ENCODE assay signal across 24 mouse cellular contexts in genomic region chr11:6348681-6349200, GRCm38 (mm10). TPM values are rescaled to one million over a fixed set of nuclear protein-coding genes. Genes with fewer than 3 reads are reported as not detected.
A peak's percentile ranks its signal among the peaks of the same experiment; 100 is the strongest.
DNase-seq lines count a peak whose midpoint lies in the region; ATAC-seq and TF ChIP-seq lines count a peak whose summit lies in the region.
"Had no signal": no experiment of that assay in that cellular context is flagged by ENCODE, and none has a peak within 500 bp of the region (broad histone marks: within the 10 kb centered on the region; RNA-seq: fewer than 3 reads in every experiment).

No protein-coding gene starts in this region.

- H3K9me3 ChIP-seq in hindbrain, postnatal 0 days (ENCODE audit: low read length) = no peaks in the 10 kb centered on the region
- no peaks in the 10 kb centered on the region for H3K9me3 ChIP-seq in hindbrain, embryonic 11.5 days (ENCODE audit: control insufficient read depth, low read length)
- H3K9me3 ChIP-seq: forebrain, embryonic 15.5 days; G1E; heart, embryonic 10.5 days; hindbrain, embryonic 12.5 days; limb, embryonic 12.5 days; liver, embryonic 12.5 days; neural tube, embryonic 13.5 days had no signal

- no peak for TF ChIP-seq CTCF in hindbrain, postnatal 0 days (IDR thresholded peaks at IDR 0.05; ENCODE audit: low read depth)

- H3K4me2 ChIP-seq in hindbrain, postnatal 0 days (ENCODE audit: low read depth, low read length) = no peak overlapping the region
- no peak overlapping the region for H3K4me2 ChIP-seq in hindbrain, embryonic 11.5 days (replicated peaks; ENCODE audit: low read depth, low read length)
- H3K4me2 ChIP-seq: forebrain, embryonic 15.5 days; hindbrain, embryonic 12.5 days; limb, embryonic 12.5 days; liver, embryonic 12.5 days; neural tube, embryonic 13.5 days had no signal

- H3K9ac ChIP-seq in hindbrain, postnatal 0 days (replicated peaks; ENCODE audit: low read length) = no peak overlapping the region
- no peak overlapping the region for H3K9ac ChIP-seq in hindbrain, embryonic 11.5 days (ENCODE audit: low read depth, low read length)
- H3K9ac ChIP-seq: forebrain, embryonic 15.5 days; hindbrain, embryonic 12.5 days; limb, embryonic 12.5 days; liver, embryonic 12.5 days; neural tube, embryonic 13.5 days had no signal

- no peak for ATAC-seq in hindbrain, postnatal 0 days
- ATAC-seq in hindbrain, embryonic 11.5 days (ENCODE audit: low FRiP score) = no peak
- ATAC-seq in CD4-positive, CD25-positive, alpha-beta regulatory T cell, adult 4 months = no peak
- ATAC-seq in megakaryocyte, adult 5-6 weeks (ENCODE audit: poor library complexity, severe bottlenecking) = no peak
- ATAC-seq: forebrain, embryonic 15.5 days; inflammation-experienced regulatory T-cells, adult 6 months had no signal

- no peaks in the 10 kb centered on the region for H3K4me1 ChIP-seq in hindbrain, postnatal 0 days (ENCODE audit: insufficient read depth, low read length)
- no peaks in the 10 kb centered on the region for H3K4me1 ChIP-seq in hindbrain, embryonic 11.5 days (replicated peaks; ENCODE audit: control insufficient read depth, insufficient read depth, low read length)
- H3K4me1 ChIP-seq: forebrain, embryonic 15.5 days; heart, embryonic 10.5 days; hindbrain, embryonic 12.5 days; limb, embryonic 12.5 days; liver, embryonic 12.5 days; neural tube, embryonic 13.5 days had no signal

- DNase-seq in adrenal gland, postnatal 14 days = peak; percentile 29
- DNase-seq in adrenal gland, postnatal 4 days (ENCODE audit: low spot score in 2 of 2) = no peak
- peak; percentile 28 for DNase-seq in hindbrain, postnatal 0 days (ENCODE audit: low spot score)
- no peak for DNase-seq in hindbrain, embryonic 11.5 days (ENCODE audit: low spot score)
- peak; percentile 68 for DNase-seq in brain, adult 2 months (ENCODE audit: low read depth, low spot score)
- peak; percentile 66 for DNase-seq in cerebellum, adult 9-11 months
- DNase-seq: gastrocnemius, postnatal 36 days; kidney, adult 8-10 months; kidney, postnatal 25 days; lung, adult 2 months; right cerebral cortex, postnatal 14 days; spleen, adult 18-20 months; thymus, postnatal 4 days had no signal

- no peaks in the 10 kb centered on the region for H3K27me3 ChIP-seq in hindbrain, postnatal 0 days (ENCODE audit: insufficient read depth, low read length)
- no peaks in the 10 kb centered on the region for H3K27me3 ChIP-seq in hindbrain, embryonic 11.5 days (ENCODE audit: control insufficient read depth, insufficient read depth, low read length)
- H3K27me3 ChIP-seq: forebrain, embryonic 15.5 days; hindbrain, embryonic 12.5 days; limb, embryonic 12.5 days; liver, embryonic 12.5 days; neural tube, embryonic 13.5 days had no signal

- no peak overlapping the region for H3K4me3 ChIP-seq in hindbrain, postnatal 0 days (ENCODE audit: low read length)
- H3K4me3 ChIP-seq in hindbrain, embryonic 11.5 days (ENCODE audit: low read depth, low read length) = no peak overlapping the region
- H3K4me3 ChIP-seq: erythroblast, embryonic 14.5 days; forebrain, embryonic 15.5 days; heart, embryonic 10.5 days; hindbrain, embryonic 12.5 days; limb, embryonic 12.5 days; liver, embryonic 12.5 days; neural tube, embryonic 13.5 days had no signal

- peaks cover 67% of the 10 kb centered on the region for H3K36me3 ChIP-seq in hindbrain, postnatal 0 days (ENCODE audit: insufficient read depth, low read length)
- H3K36me3 ChIP-seq in hindbrain, embryonic 11.5 days (ENCODE audit: control insufficient read depth, insufficient read depth, low read length) = peaks cover 12% of the 10 kb centered on the region; the same call in 1 of the 2 replicates

- H3K27ac ChIP-seq in hindbrain, postnatal 0 days = no peak overlapping the region
- H3K27ac ChIP-seq in hindbrain, embryonic 11.5 days (ENCODE audit: low read depth, low read length) = no peak overlapping the region
- H3K27ac ChIP-seq: forebrain, embryonic 15.5 days; heart, embryonic 10.5 days; hindbrain, embryonic 12.5 days; limb, embryonic 12.5 days; liver, embryonic 12.5 days; neural tube, embryonic 13.5 days had no signal

- WGBS in hindbrain, postnatal 0 days = 75% methylated on average over 11 of the region's 11 CpGs
- WGBS in hindbrain, embryonic 11.5 days = 95% methylated on average over 11 of the region's 11 CpGs

RNA-seq across cellular contexts. Expression of gene Zmiz2, which starts 40.1 kb away (rescaled TPM):
- total RNA-seq in adrenal gland, postnatal 14 days (2021) = 44.7 and 51.3 TPM in 2 replicates
- 10 to 100 TPM; 62.4 to 67.1 TPM for total RNA-seq in adrenal gland, postnatal 4 days (2021)
- total RNA-seq in hindbrain, postnatal 0 days (2014; rRNA removed) = 136 and 149 TPM in 2 replicates
- 27.0 and 29.0 TPM in 2 replicates for polyA plus RNA-seq in hindbrain, postnatal 0 days (2015; fragmentation: Nextera tagmentation; extraction: Ambion mirVana)
- polyA plus RNA-seq in hindbrain, embryonic 11.5 days (2014; fragmentation: Nextera tagmentation; extraction: Ambion mirVana) = 17.7 and 19.3 TPM in 2 replicates
- polyA plus RNA-seq in CD4-positive, CD25-positive, alpha-beta regulatory T cell, adult 4 months (2017; shearing (Covaris generic)) = 10 to 100 TPM; 46.5 to 67.2 TPM
- total RNA-seq in megakaryocyte, adult 5-6 weeks (2015) = 37.8 and 39.0 TPM in 2 replicates
- 7.9 and 12.6 TPM in 2 replicates for total RNA-seq in megakaryocyte, adult 5-6 weeks (2017)

RNA-seq across cellular contexts. Expression of gene Ogdh, which starts 57.3 kb away (rescaled TPM):
- 914 and 944 TPM in 2 replicates for total RNA-seq in adrenal gland, postnatal 14 days (2021)
- total RNA-seq in adrenal gland, postnatal 4 days (2021) = 100 to 1,000 TPM; 315 to 321 TPM
- total RNA-seq in hindbrain, postnatal 0 days (2014; rRNA removed) = 139 TPM in 2 replicates
- polyA plus RNA-seq in hindbrain, postnatal 0 days (2015; fragmentation: Nextera tagmentation; extraction: Ambion mirVana) = 139 and 151 TPM in 2 replicates
- polyA plus RNA-seq in hindbrain, embryonic 11.5 days (2014; fragmentation: Nextera tagmentation; extraction: Ambion mirVana) = 70.2 and 82.1 TPM in 2 replicates
- 100 to 1,000 TPM; 146 to 237 TPM for polyA plus RNA-seq in CD4-positive, CD25-positive, alpha-beta regulatory T cell, adult 4 months (2017; shearing (Covaris generic))
- 92.5 and 99.3 TPM in 2 replicates for total RNA-seq in megakaryocyte, adult 5-6 weeks (2015)
- total RNA-seq in megakaryocyte, adult 5-6 weeks (2017) = 74.2 and 90.3 TPM in 2 replicates

Comparison
In these comparisons a context has a peak if more than half of its experiments do, and no peak if none do; other contexts are left out.
1. DNase-seq: peak in adrenal gland, postnatal 14 days (single experiment), hindbrain, postnatal 0 days (single experiment), brain, adult 2 months (single experiment) and cerebellum, adult 9-11 months (single experiment); none in adrenal gland, postnatal 4 days (0 of 2) and hindbrain, embryonic 11.5 days (single experiment).